Mouse (Mus musculus) lung, adult 2 months (tissue): Measurements from ENCODE around the gene Chtop. TPM values are rescaled to one million over a fixed set of nuclear protein-coding genes. Genes with fewer than 3 reads are reported as not detected.

Experiments used
- DNase-seq: peaks from one replicate; pipeline ENCODE4 v3.0.0; 2022
- H3K4me1 ChIP-seq: fragments of 200-500 bp; 2 replicates; pipeline ENCODE4 v1.6.1; 2011; ENCODE audit warnings: low read length; ENCODE audit not compliant: control insufficient read depth, insufficient read depth
- H3K4me3 ChIP-seq: fragments of 200-500 bp; replicated peaks from 2 replicates; pipeline ENCODE3; 2011; ENCODE audit warnings: low read depth, mild to moderate bottlenecking, control low read depth, low read length; ENCODE audit errors: extremely low read depth
- CTCF ChIP-seq: fragments of 200-500 bp; IDR thresholded peaks from 2 replicates; pipeline ENCODE4 v1.5.1; 2011; ENCODE audit warnings: mild to moderate bottlenecking, low read length, control low read depth; ENCODE audit not compliant: insufficient read depth
- POLR2A ChIP-seq: fragments of 200-500 bp; IDR thresholded peaks from 2 replicates; pipeline ENCODE4 v1.6.1; 2011; ENCODE audit warnings: low read depth, mild to moderate bottlenecking, control low read depth, low read length, borderline replicate concordance; ENCODE audit errors: extremely low read depth
- WGBS: fragments of 180-500 bp; shearing (Covaris S2); methylation state at CpG from one replicate; pipeline ENCODE4 v1.1.7; 2018; 5-methylcytosine and 5-hydroxymethylcytosine counted together
- polyA plus RNA-seq: library from polyadenylated mRNA; depleted of rRNA; stranded (reverse); fragments of >200 nt; gene quantifications from 2 replicates; pipeline ENCODE4 v1.2.3, GENCODE M21; 2012; rRNA removed

Chtop gene
- polyA plus RNA-seq, 1 experiment, result 48.4 TPM

DNA sequence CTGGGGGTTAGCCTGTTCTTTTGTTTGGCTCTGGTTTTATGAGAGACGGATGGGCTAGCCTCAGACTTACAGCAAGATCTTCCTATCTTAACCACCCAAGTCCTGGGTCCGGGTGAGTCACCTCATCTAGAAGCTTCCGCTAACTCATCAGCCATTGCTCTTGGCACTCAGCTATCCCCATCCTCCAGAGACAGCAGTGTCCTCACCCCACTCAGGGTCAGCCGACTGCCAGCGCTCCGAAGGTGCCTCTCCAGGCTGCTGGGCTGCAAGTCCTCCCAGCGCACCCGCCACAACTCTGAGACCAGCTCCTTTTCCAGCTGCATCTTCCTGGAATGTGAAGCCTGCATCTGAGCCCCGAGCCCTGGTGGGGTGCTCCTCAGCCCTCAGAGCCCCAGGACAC, 49.6 kb downstream of the Chtop start:
- 81% methylated on average over 9 of the region's 9 CpGs for WGBS
- no peak for DNase-seq
- no peak for TF ChIP-seq CTCF
- no peak for TF ChIP-seq POLR2A
- no peak overlapping the region for H3K4me3 ChIP-seq
- H3K4me1 ChIP-seq, result no peaks in the 10 kb centered on the region; the same call in 1 of the 2 replicates

DNA sequence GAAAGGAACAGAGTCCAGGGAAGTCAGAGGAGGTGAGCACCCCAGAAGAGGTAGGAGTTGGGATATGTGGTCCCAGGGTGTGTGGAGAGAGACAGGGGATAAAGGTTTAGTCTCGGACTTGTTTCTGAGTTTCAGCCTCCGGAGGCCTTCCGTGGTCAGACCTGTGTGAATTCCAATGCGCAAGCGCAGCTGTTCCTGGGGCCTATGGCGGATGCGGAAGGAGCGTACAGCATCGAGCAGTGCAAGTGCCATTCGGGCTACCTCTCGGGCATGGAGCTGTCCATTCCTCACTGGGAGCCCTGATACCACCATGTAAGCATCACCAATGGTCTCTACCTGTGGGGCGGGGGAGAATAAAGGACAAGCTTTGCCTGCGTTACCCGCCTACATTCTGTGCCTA, 54.4 kb downstream of the Chtop start:
- WGBS, result 93% methylated on average over 14 of the region's 14 CpGs
- Histone ChIP-seq H3K4me1 (peaks cover 3% of the 10 kb centered on the region; the same call in 1 of the 2 replicates), H3K4me3 (no peak overlapping the region)
- DNase-seq, result no peak
- TF ChIP-seq CTCF (no peak), POLR2A (no peak)

DNA sequence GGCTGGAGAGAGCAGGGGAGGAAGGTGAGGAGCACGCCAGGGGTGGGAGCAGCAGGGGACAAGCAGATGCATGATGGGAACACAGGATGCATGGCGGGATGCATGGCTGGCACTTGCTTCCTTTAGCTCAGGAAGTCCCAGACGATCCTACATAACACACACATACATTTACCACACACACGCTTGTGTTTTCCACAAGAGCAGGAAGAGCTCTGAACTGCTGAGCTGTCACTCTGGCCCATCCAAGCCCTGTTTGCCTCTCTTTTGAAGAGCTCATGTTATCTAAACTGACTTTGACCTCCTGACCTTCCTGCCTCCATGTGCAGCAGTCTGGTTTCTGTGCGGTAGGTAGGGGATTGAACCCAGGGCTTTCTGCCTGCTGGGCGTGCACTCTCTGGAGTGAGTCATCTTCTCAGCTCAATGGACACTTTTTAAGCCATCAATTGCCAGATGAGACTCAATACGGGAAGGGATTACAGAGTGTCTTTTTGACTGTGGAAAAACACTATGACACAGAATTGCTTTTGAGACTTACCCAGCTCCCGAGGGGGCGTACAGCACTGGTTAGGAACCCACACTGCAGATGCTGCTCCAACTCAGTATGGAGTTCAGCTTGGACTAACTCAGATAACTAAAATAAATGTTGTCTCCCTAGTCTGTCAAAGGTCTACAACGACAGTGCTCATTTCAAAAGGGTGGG, 57.8 kb downstream of the Chtop start:
- WGBS, result 33% methylated on average over 10 of the region's 10 CpGs
- H3K4me3 ChIP-seq, result no peak overlapping the region
- no peak for DNase-seq
- no peak for TF ChIP-seq POLR2A
- TF ChIP-seq CTCF, result no peak
- peaks cover 8% of the 10 kb centered on the region; the same call in 1 of the 2 replicates for H3K4me1 ChIP-seq

GRCm38 (mm10) chr3:90450874-90451273, 58.4 kb downstream of the Chtop start:
- 37% methylated on average over 12 of the region's 12 CpGs for WGBS
- Histone ChIP-seq H3K4me3 (no peak overlapping the region), H3K4me1 (peaks cover 8% of the 10 kb centered on the region; the same call in 1 of the 2 replicates)
- no peak for DNase-seq
- TF ChIP-seq POLR2A, result no peak
- TF ChIP-seq CTCF, result no peak

Other genes with a start within 250 kb of the Chtop start
- 37.5 and 39.6 TPM in 2 replicates for gene Dennd4b, start 244.3 kb downstream of the Chtop start, polyA plus RNA-seq
- gene Gatad2b, start 216.3 kb downstream of the Chtop start, polyA plus RNA-seq, result 21.5 and 26.0 TPM in 2 replicates
- 26.3 and 27.5 TPM in 2 replicates for gene Slc27a3, start 119.6 kb downstream of the Chtop start, polyA plus RNA-seq
- gene Ints3, start 75.9 kb downstream of the Chtop start, polyA plus RNA-seq, result 24.6 and 28.4 TPM in 2 replicates
- gene Npr1, start 43.6 kb downstream of the Chtop start, polyA plus RNA-seq, result 162 and 199 TPM in 2 replicates
- 13.2 and 22.3 TPM in 2 replicates for gene Ilf2, start 33.4 kb downstream of the Chtop start, polyA plus RNA-seq
- 29.0 and 47.3 TPM in 2 replicates for gene Snapin, start 18.5 kb downstream of the Chtop start, polyA plus RNA-seq
- 149 and 169 TPM in 2 replicates for gene S100a1, start 4.9 kb upstream of the Chtop start, polyA plus RNA-seq
- gene S100a13, start 4.9 kb upstream of the Chtop start, polyA plus RNA-seq, result 81.0 and 103 TPM in 2 replicates
- 1.7 and 32.5 TPM in 2 replicates for gene S100a14, start 17.4 kb upstream of the Chtop start, polyA plus RNA-seq
- gene S100a16, start 27.8 kb upstream of the Chtop start, polyA plus RNA-seq, result 180 and 274 TPM in 2 replicates
- gene S100a3, start 51.1 kb upstream of the Chtop start, polyA plus RNA-seq, result 1.0 and 2.3 TPM in 2 replicates
- gene S100a2, start 80.7 kb upstream of the Chtop start, polyA plus RNA-seq, result not detected in 2 replicates
- gene Gm42674, start 92.4 kb upstream of the Chtop start, polyA plus RNA-seq, result not detected in 2 replicates
- 28.9 and 51.0 TPM in 2 replicates for gene S100a4, start 94.3 kb upstream of the Chtop start, polyA plus RNA-seq
- gene S100a5, start 99.0 kb upstream of the Chtop start, polyA plus RNA-seq, result not detected in 2 replicates
- 439 and 454 TPM in 2 replicates for gene S100a6, start 103.4 kb upstream of the Chtop start, polyA plus RNA-seq
- 0.51 and 5.6 TPM in 2 replicates for gene S100a7a, start 144.5 kb upstream of the Chtop start, polyA plus RNA-seq
- gene S100a8, start 159.5 kb upstream of the Chtop start, polyA plus RNA-seq, result 5.6 and 15.3 TPM in 2 replicates
- gene S100a9, start 186.2 kb upstream of the Chtop start, polyA plus RNA-seq, result 7.6 and 29.9 TPM in 2 replicates
- 3.0 TPM in 1 of 2 replicates, not detected in the other for gene Pglyrp4, start 217.4 kb upstream of the Chtop start, polyA plus RNA-seq